Mouse (Mus musculus) layer of hippocampus, adult 2 months (tissue): ENCODE results near the gene Disp2. TPM values are rescaled to one million over a fixed set of nuclear protein-coding genes. Genes with fewer than 3 reads are reported as not detected.

Experiments
- DNase-seq, 2 experiments: peaks; one replicate each; pipeline ENCODE4 v3.0.0; 2022; ENCODE audit warnings: low spot score in 2 of 2
- H3K27ac ChIP-seq: fragments of 200-600 bp; 2 replicates; pipeline ENCODE4 v1.8.1; 2022
- H3K4me3 ChIP-seq: fragments of 200-600 bp; 2 replicates; pipeline ENCODE4 v1.8.1; 2022; ENCODE audit warnings: mild to moderate bottlenecking
- CTCF ChIP-seq: fragments of 200-600 bp; conservative IDR thresholded peaks from 2 replicates; pipeline ENCODE4 v1.8.1; 2022; ENCODE audit warnings: antibody characterized with exemption, mild to moderate bottlenecking, moderate library complexity
- long read RNA-seq, 2 experiments: library from polyadenylated mRNA; stranded (forward); transcript quantifications; one replicate each; pipeline ENCODE4 v2.0.0; 2021; ENCODE audit warnings: borderline mapping rate in 2 of 2
- total RNA-seq, 2 experiments: library from RNA; stranded (reverse); gene quantifications; 2 replicates each; pipeline ENCODE4 v1.2.3; 2021

The Disp2 gene
- total RNA-seq = 100 to 1,000 TPM; 263 to 273 TPM
- long read RNA-seq, experiment 1, full-length matches to known transcripts = 43 of 128 reads
- long read RNA-seq, experiment 1, partial matches to known transcripts = 5 of 128 reads
- long read RNA-seq, experiment 1, other reads (novel, unspliced or antisense) = 80 of 128 reads
- long read RNA-seq, experiment 2, full-length matches to known transcripts = 90 of 209 reads
- long read RNA-seq, experiment 2, partial matches to known transcripts = 92 of 209 reads
- long read RNA-seq, experiment 2, other reads (novel, unspliced or antisense) = 27 of 209 reads

GRCm38 (mm10) chr2:118779504-118780480 lies at the start of gene Disp2:
TSS of gene Disp2 (plus strand) at chr2:118779719.
- peak; percentile 63 for TF ChIP-seq CTCF
- Histone ChIP-seq H3K27ac (peak within 1 kb of the TSS; percentile 94), H3K4me3 (peak within 1 kb of the TSS; percentile 82)
- peak; percentile 91 to 95 for DNase-seq

- no peak for DNase-seq
- Histone ChIP-seq H3K27ac (no peak overlapping the region), H3K4me3 (no peak overlapping the region)
- TF ChIP-seq CTCF = no peak
Observed at GRCm38 (mm10) chr2:118729816-118730621, 49.5 kb upstream of the Disp2 start.

GRCm38 (mm10) chr2:118730622-118730915 lies 49.0 kb upstream of the Disp2 start:
- H3K4me3 ChIP-seq = no peak overlapping the region
- peak; percentile 91 for TF ChIP-seq CTCF
- DNase-seq = peak; percentile 79
- no peak overlapping the region for H3K27ac ChIP-seq

- Histone ChIP-seq H3K27ac (no peak overlapping the region), H3K4me3 (no peak overlapping the region)
- TF ChIP-seq CTCF = no peak
- DNase-seq = no peak
Observed at GRCm38 (mm10) chr2:118731981-118732380, 47.5 kb upstream of the Disp2 start.

- no peak for TF ChIP-seq CTCF
Observed at GRCm38 (mm10) chr2:118733341-118733740, 46.2 kb upstream of the Disp2 start.

GRCm38 (mm10) chr2:118740341-118740740 lies 39.2 kb upstream of the Disp2 start:
- Histone ChIP-seq H3K27ac (no peak overlapping the region), H3K4me3 (no peak overlapping the region)
- no peak for DNase-seq
- TF ChIP-seq CTCF = no peak

More at GRCm38 (mm10) chr2:118733341-118733740, 46.2 kb upstream of the Disp2 start:
- peak overlapping the region; percentile 46; the same call in 1 of the 2 replicates for H3K27ac ChIP-seq
- DNase-seq = peak; percentile 70 to 72
- no peak overlapping the region for H3K4me3 ChIP-seq

GRCm38 (mm10) chr2:118741183-118741582 lies 38.3 kb upstream of the Disp2 start:
- Histone ChIP-seq H3K27ac (no peak overlapping the region), H3K4me3 (no peak overlapping the region)
- TF ChIP-seq CTCF = no peak
- no peak for DNase-seq

- H3K27ac ChIP-seq = no peak overlapping the region
- peak in 1 of 2 experiments; percentile 40 for DNase-seq
- peak; percentile 96 for TF ChIP-seq CTCF
- no peak overlapping the region for H3K4me3 ChIP-seq
Observed at GRCm38 (mm10) chr2:118743261-118743943, 36.1 kb upstream of the Disp2 start.

- no peak overlapping the region for H3K27ac ChIP-seq
- no peak for DNase-seq
- H3K4me3 ChIP-seq = no peak overlapping the region
- no peak for TF ChIP-seq CTCF
Observed at GRCm38 (mm10) chr2:118744621-118745020, 34.9 kb upstream of the Disp2 start.

GRCm38 (mm10) chr2:118745232-118745884 lies 34.2 kb upstream of the Disp2 start, which contains the start of gene Inafm2:
TSS of gene Inafm2 (plus strand) at chr2:118745758.
- DNase-seq = peak; percentile 95 to 96
- peak within 1 kb of the TSS; percentile 92 for H3K4me3 ChIP-seq
- TF ChIP-seq CTCF = 0 out of 2 replicates have a peak, but pooled peaks have one; percentile 14
- H3K27ac ChIP-seq = peak within 1 kb of the TSS; percentile 91
